Mouse (Mus musculus): Measurements from ENCODE around the gene Chn2.

- TF ChIP-seq CTCF (conservative IDR thresholded peaks at IDR 0.05; ENCODE audit: low read length) (no peak), POU5F1 (IDR thresholded peaks at IDR 0.05; ENCODE audit: borderline replicate concordance, low read length) (no peak)
Observed at GRCm38 (mm10) chr6:54030351-54030750, 9.0 kb upstream of the Chn2 start.

All from E14TG2a.4 (cell line).